Mouse (Mus musculus): ENCODE data around the gene Klhdc9. TPM values are rescaled to one million over a fixed set of nuclear protein-coding genes. Genes with fewer than 3 reads are reported as not detected.

Gene Klhdc9
- total and polyA plus RNA-seq, 2 experiments from 2014 or later, result 5.0 to 6.9 TPM

DNA sequence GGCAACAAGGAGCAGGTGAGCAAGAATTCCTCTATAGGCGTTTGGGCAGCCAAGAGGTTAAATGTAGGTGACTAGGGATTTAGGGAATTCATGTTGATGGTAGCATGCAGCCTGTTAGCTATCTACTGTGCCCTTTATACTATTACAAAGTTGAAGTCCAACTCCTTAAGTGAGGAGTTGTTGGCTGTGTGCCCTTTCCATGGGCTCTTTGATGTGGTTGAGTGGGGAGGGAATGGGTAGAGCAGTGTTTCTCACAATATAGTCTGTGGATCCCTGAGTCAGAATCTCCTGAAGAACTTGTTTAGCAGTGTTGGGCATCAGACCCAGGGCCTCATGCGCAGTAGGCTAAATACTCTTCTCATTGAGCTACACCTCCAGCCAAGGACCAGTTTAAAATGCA, 3.8 kb downstream of the Klhdc9 start:
- ATAC-seq, result no peak
- Histone ChIP-seq H3K9me3 (ENCODE audit: low read length) (no peaks in the 10 kb centered on the region), H3K4me2 (ENCODE audit: low read depth) (no peak overlapping the region), H3K36me3 (ENCODE audit: insufficient read depth) (peaks cover 20% of the 10 kb centered on the region), H3K27ac (ENCODE audit: low read depth, low read length) (no peak overlapping the region), H3K27me3 (ENCODE audit: insufficient read depth, low read length) (no peaks in the 10 kb centered on the region), H3K4me3 (ENCODE audit: low read depth, low read length) (no peak overlapping the region), H3K4me1 (ENCODE audit: insufficient read depth) (no peaks in the 10 kb centered on the region), H3K9ac (no peak overlapping the region)
- DNase-seq, result no peak
- TF ChIP-seq CTCF (IDR thresholded peaks at IDR 0.05; ENCODE audit: low read depth), result no peak
- WGBS, result 96% methylated on average over 2 of the region's 2 CpGs

GRCm38 (mm10) chr1:171355812-171356340, 4.7 kb downstream of the Klhdc9 start:
- peak; percentile 57 for TF ChIP-seq CTCF (IDR thresholded peaks at IDR 0.05; ENCODE audit: low read depth)
- no peak overlapping the region for H3K4me3 ChIP-seq (ENCODE audit: low read depth, low read length)
- H3K27ac ChIP-seq (ENCODE audit: low read depth, low read length), result no peak overlapping the region
- ATAC-seq (no peak), DNase-seq (no peak)
- H3K4me2 ChIP-seq (ENCODE audit: low read depth), result no peak overlapping the region
- H3K36me3 ChIP-seq (ENCODE audit: insufficient read depth), result peaks cover 20% of the 10 kb centered on the region
- H3K9me3 ChIP-seq (ENCODE audit: low read length), result no peaks in the 10 kb centered on the region
- H3K4me1 ChIP-seq (ENCODE audit: insufficient read depth), result no peaks in the 10 kb centered on the region
- H3K27me3 ChIP-seq (ENCODE audit: insufficient read depth, low read length), result no peaks in the 10 kb centered on the region
- WGBS, result 81% methylated on average over 5 of the region's 5 CpGs
- no peak overlapping the region for H3K9ac ChIP-seq

DNA sequence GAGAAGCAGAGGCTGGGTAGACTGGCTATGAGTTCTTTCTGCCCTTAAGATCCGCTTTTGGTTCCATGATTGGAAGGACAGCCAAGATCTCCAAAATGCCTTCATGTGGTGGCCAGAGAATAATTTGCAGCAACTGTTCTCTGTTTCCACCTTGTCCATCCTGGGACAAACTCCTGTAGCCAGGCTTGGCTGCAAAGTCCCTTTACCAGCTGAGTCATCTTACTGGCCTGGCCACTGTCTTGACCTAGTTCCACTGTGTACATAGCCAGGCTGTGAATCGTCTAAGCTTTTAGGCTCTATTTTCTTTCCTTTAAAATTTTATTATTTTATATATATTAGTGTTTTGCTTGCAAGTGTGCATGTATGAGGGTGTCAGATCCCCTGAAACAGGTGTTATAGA, 11.4 kb downstream of the Klhdc9 start:
- DNase-seq, result no peak
- WGBS, result 89% methylated on average over 2 of the region's 2 CpGs
- Histone ChIP-seq H3K9ac (no peak overlapping the region), H3K27ac (ENCODE audit: low read depth, low read length) (no peak overlapping the region), H3K4me1 (ENCODE audit: insufficient read depth) (peaks cover 16% of the 10 kb centered on the region), H3K4me2 (ENCODE audit: low read depth) (no peak overlapping the region), H3K4me3 (ENCODE audit: low read depth, low read length) (no peak overlapping the region), H3K27me3 (ENCODE audit: insufficient read depth, low read length) (no peaks in the 10 kb centered on the region), H3K36me3 (ENCODE audit: insufficient read depth) (no peaks in the 10 kb centered on the region), H3K9me3 (ENCODE audit: low read length) (peaks cover 7% of the 10 kb centered on the region; the same call in 1 of the 2 replicates)
- no peak for TF ChIP-seq CTCF (IDR thresholded peaks at IDR 0.05; ENCODE audit: low read depth)
- no peak for ATAC-seq

DNA sequence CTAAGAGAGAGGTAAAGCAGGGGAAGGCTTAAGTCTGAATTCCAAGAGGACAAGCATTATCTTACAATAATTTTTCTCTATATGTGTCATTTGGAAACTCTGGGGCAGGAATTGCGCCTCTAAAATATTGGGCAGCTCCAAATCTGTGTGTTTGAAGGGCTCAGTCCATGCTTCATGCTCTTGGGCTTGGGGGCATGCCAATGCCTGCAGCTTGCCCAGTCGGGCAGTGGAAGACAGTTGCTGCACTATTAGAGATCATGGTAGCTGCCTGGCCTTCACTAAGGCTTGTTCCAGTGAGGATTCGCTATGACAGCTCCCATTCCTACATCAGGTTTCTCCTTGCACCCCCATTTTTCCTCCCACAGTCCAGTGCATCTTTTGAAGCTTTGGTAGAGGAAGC, 11.9 kb downstream of the Klhdc9 start:
- ATAC-seq, result no peak
- no peak for DNase-seq
- no peak overlapping the region for H3K9ac ChIP-seq
- H3K36me3 ChIP-seq (ENCODE audit: insufficient read depth), result peaks cover 2% of the 10 kb centered on the region; the same call in 1 of the 2 replicates
- H3K9me3 ChIP-seq (ENCODE audit: low read length), result peaks cover 7% of the 10 kb centered on the region; the same call in 1 of the 2 replicates
- 91% methylated on average over 3 of the region's 3 CpGs for WGBS
- no peaks in the 10 kb centered on the region for H3K27me3 ChIP-seq (ENCODE audit: insufficient read depth, low read length)
- H3K27ac ChIP-seq (ENCODE audit: low read depth, low read length), result no peak overlapping the region
- no peak overlapping the region for H3K4me2 ChIP-seq (ENCODE audit: low read depth)
- no peak overlapping the region for H3K4me3 ChIP-seq (ENCODE audit: low read depth, low read length)
- H3K4me1 ChIP-seq (ENCODE audit: insufficient read depth), result peaks cover 16% of the 10 kb centered on the region
- no peak for TF ChIP-seq CTCF (IDR thresholded peaks at IDR 0.05; ENCODE audit: low read depth)

DNA sequence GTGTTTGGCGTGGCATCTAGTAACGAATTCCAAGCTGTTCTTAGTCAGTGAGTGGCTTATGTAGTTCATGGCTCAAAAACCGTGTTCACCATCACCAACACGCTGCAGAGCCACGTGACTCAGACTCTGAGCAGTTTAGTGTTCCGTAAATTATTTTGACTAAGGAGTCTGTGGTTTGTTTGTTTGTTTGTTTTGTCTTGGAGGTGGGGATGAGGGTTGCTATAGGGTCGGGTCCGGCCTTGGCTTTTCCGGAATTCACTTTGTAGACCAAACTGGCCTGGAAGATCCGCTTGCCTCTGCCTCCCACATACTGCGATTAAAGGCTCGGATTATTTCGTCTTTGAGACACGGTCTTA, 14.5 kb downstream of the Klhdc9 start:
- Histone ChIP-seq H3K27me3 (ENCODE audit: insufficient read depth, low read length) (no peaks in the 10 kb centered on the region), H3K4me2 (ENCODE audit: low read depth) (peak overlapping the region; percentile 68), H3K27ac (ENCODE audit: low read depth, low read length) (peak overlapping the region; percentile 69; the same call in 1 of the 2 replicates), H3K4me1 (ENCODE audit: insufficient read depth) (peaks cover 16% of the 10 kb centered on the region), H3K4me3 (ENCODE audit: low read depth, low read length) (peak overlapping the region; percentile 93), H3K9me3 (ENCODE audit: low read length) (peaks cover 7% of the 10 kb centered on the region; the same call in 1 of the 2 replicates), H3K9ac (peak overlapping the region; percentile 77), H3K36me3 (ENCODE audit: insufficient read depth) (peaks cover 27% of the 10 kb centered on the region)
- ATAC-seq (no peak; the same call in 1 of the 2 replicates), DNase-seq (no peak)
- WGBS, result 2% methylated on average over 14 of the region's 14 CpGs
- TF ChIP-seq CTCF (IDR thresholded peaks at IDR 0.05; ENCODE audit: low read depth), result no peak

DNA sequence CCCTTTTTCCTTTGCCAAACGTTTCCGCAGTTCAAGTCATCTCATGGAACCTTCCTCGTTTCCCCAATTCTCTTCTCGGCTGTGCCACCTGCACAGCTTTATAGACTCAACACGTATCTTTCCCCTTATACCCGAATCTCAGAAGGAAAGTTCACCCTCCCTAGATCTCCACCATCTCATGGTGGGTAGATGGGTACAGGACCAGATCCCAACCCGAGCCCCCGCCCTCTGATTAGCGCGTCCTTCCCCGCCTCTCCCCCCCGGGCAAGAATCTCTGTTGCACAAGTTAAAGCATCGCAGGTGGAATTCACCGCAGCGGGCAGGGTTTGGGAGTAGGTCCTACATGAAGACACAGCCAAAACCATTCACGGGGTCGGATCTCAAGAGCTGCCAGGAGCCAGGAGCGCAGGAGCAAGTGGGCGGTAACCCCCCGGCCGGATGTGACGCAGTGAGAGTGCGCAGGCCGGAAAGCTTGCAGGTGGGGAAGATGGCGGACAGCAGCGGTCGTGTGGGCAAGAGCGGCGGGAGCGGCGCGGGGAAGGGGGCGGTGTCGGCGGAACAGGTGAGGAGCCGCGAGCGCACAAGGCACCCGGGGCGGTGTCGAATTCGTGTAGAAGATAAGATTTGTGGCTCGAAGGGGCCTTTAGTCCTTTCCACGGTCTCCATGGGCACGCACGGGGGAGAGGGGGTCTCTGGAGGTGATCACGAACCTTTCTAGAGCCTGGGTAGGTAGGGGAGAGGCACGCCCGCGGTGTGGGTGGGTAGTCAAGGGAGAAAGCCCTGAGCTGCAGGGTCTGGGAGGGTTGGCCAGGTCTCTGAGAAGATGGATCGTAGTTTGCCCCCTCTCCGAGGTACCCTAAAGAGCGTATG, 15.1 kb downstream of the Klhdc9 start, which contains the start of the genes Nit1 and Pfdn2:
Gene Nit1 (minus strand): TSS at position 422 of the 870 bp plus-strand sequence.
Gene Pfdn2 (plus strand): TSS at position 446 of the 870 bp plus-strand sequence.
- Histone ChIP-seq H3K27me3 (ENCODE audit: insufficient read depth, low read length) (no peaks in the 10 kb centered on the region), H3K4me3 (ENCODE audit: low read depth, low read length) (peak within 1 kb of the TSS; percentile 93), H3K9me3 (ENCODE audit: low read length) (peaks cover 7% of the 10 kb centered on the region; the same call in 1 of the 2 replicates), H3K27ac (ENCODE audit: low read depth, low read length) (peak within 1 kb of the TSS; percentile 69), H3K4me2 (ENCODE audit: low read depth) (peak within 1 kb of the TSS; percentile 68), H3K9ac (peak within 1 kb of the TSS; percentile 77), H3K36me3 (ENCODE audit: insufficient read depth) (peaks cover 33% of the 10 kb centered on the region), H3K4me1 (ENCODE audit: insufficient read depth) (peaks cover 16% of the 10 kb centered on the region)
- TF ChIP-seq CTCF (IDR thresholded peaks at IDR 0.05; ENCODE audit: low read depth), result no peak
- 1% methylated on average over 52 of the region's 53 CpGs for WGBS
- DNase-seq, result peak; percentile 94
- peak; percentile 98 for ATAC-seq

DNA sequence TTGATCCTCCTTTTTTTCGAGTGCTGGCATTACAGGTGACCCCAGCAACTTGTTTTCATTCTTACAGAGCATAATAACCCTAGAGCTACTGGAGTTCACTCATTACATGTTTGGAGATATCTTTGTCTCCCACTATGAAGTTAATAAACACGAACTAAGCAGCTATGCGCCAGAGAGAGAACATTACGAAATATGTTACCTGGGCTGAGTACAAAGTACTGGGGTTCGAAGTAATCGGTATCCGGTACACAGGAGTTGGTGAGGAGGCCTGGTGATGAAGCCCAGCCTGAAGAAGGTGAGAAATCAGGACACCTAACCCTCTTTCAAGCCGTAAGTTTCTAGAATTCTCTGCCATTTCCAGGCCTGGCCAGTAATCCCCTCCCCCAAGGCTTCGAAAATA, 15.9 kb downstream of the Klhdc9 start:
- peak overlapping the region; percentile 68 for H3K4me2 ChIP-seq (ENCODE audit: low read depth)
- no peak for TF ChIP-seq CTCF (IDR thresholded peaks at IDR 0.05; ENCODE audit: low read depth)
- peaks cover 16% of the 10 kb centered on the region for H3K4me1 ChIP-seq (ENCODE audit: insufficient read depth)
- no peaks in the 10 kb centered on the region for H3K27me3 ChIP-seq (ENCODE audit: insufficient read depth, low read length)
- WGBS, result 77% methylated on average over 9 of the region's 9 CpGs
- H3K9ac ChIP-seq, result peak overlapping the region; percentile 77
- H3K4me3 ChIP-seq (ENCODE audit: low read depth, low read length), result peak overlapping the region; percentile 93
- DNase-seq (no peak), ATAC-seq (no peak)
- peaks cover 7% of the 10 kb centered on the region; the same call in 1 of the 2 replicates for H3K9me3 ChIP-seq (ENCODE audit: low read length)
- H3K36me3 ChIP-seq (ENCODE audit: insufficient read depth), result peaks cover 40% of the 10 kb centered on the region
- no peak overlapping the region for H3K27ac ChIP-seq (ENCODE audit: low read depth, low read length)

Data from forebrain, postnatal 0 days (tissue).